Mouse (Mus musculus): Measurements from ENCODE around the gene Prlr.

DNA sequence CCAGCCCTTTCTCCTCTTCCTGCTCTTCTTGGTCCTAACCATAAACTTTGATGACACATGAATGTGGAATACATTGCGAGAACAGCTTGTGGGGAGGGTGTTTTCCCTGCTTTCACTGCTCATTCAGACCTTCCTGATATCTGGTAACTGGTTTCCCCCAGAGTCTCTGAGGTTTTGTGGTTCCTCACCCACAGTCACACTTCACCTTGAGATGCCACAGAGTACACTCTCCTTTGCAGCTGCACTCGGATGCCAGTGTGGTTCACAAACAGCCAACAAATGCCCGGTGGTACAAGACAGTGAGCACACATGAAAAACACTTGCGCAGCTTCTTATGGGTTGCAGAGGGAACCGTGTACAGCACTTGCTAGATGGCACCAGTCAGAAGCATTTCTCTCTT lies 32.5 kb upstream of the Prlr start:
- TF ChIP-seq POLR2A (IDR thresholded peaks at IDR 0.05; ENCODE audit: control insufficient read depth in 1 of 2, insufficient read depth in 1 of 2, low read depth in 1 of 2, low read length in 2 of 2, poor library complexity in 1 of 2) = no peak
- no peak for TF ChIP-seq SMC3 (IDR thresholded peaks at IDR 0.05; ENCODE audit: low read depth, low read length)
- no peak for TF ChIP-seq RCOR1 (IDR thresholded peaks at IDR 0.05; ENCODE audit: low read depth, low read length)
- no peak for TF ChIP-seq ELF1 (IDR thresholded peaks at IDR 0.05; ENCODE audit: low read depth, low read length)
- TF ChIP-seq CTCF (IDR thresholded peaks at IDR 0.05 in 2 of 3, conservative IDR thresholded peaks at IDR 0.05 in 1 of 3; ENCODE audit: control insufficient read depth in 1 of 3, insufficient read depth in 1 of 3, low read depth in 2 of 3, low read length in 3 of 3, poor library complexity in 1 of 3, severe bottlenecking in 1 of 3) = no peak

Measured in MEL (cell line).